Mouse (Mus musculus): ENCODE data around the gene Rab42. TPM values are rescaled to one million over a fixed set of nuclear protein-coding genes. Genes with fewer than 3 reads are reported as not detected.

The Rab42 gene
- polyA plus RNA-seq, 1 experiment from 2014 or later: 4.1 TPM

Other genes with a start within 250 kb of the Rab42 start
- gene Gm10300, start 228.7 kb downstream of the Rab42 start, polyA plus RNA-seq (2015; fragmentation: Nextera tagmentation; extraction: Ambion mirVana): 0.08 and 0.12 TPM in 2 replicates
- gene Epb41, start 228.1 kb downstream of the Rab42 start, polyA plus RNA-seq (2015; fragmentation: Nextera tagmentation; extraction: Ambion mirVana): 68.6 and 72.5 TPM in 2 replicates
- gene Oprd1, start 158.9 kb downstream of the Rab42 start, polyA plus RNA-seq (2015; fragmentation: Nextera tagmentation; extraction: Ambion mirVana): 0.06 and 0.19 TPM in 2 replicates
- 106 and 108 TPM in 2 replicates for gene Ythdf2, start 91.1 kb downstream of the Rab42 start, polyA plus RNA-seq (2015; fragmentation: Nextera tagmentation; extraction: Ambion mirVana)
- 39.3 and 45.1 TPM in 2 replicates for gene Gmeb1, start 41.8 kb downstream of the Rab42 start, polyA plus RNA-seq (2015; fragmentation: Nextera tagmentation; extraction: Ambion mirVana)
- gene Taf12, start 29.0 kb downstream of the Rab42 start, polyA plus RNA-seq (2015; fragmentation: Nextera tagmentation; extraction: Ambion mirVana): 42.9 and 45.7 TPM in 2 replicates
- gene Trnau1ap, start 26.2 kb upstream of the Rab42 start, polyA plus RNA-seq (2015; fragmentation: Nextera tagmentation; extraction: Ambion mirVana): 75.8 and 77.0 TPM in 2 replicates
- gene Rcc1, start 50.2 kb upstream of the Rab42 start, polyA plus RNA-seq (2015; fragmentation: Nextera tagmentation; extraction: Ambion mirVana): 89.6 and 92.7 TPM in 2 replicates
- gene Phactr4, start 119.1 kb upstream of the Rab42 start, polyA plus RNA-seq (2015; fragmentation: Nextera tagmentation; extraction: Ambion mirVana): 23.7 and 32.8 TPM in 2 replicates
- 21.0 and 22.2 TPM in 2 replicates for gene Med18, start 160.5 kb upstream of the Rab42 start, polyA plus RNA-seq (2015; fragmentation: Nextera tagmentation; extraction: Ambion mirVana)
- 20.4 and 21.2 TPM in 2 replicates for gene Sesn2, start 207.1 kb upstream of the Rab42 start, polyA plus RNA-seq (2015; fragmentation: Nextera tagmentation; extraction: Ambion mirVana)
- gene Atpif1, start 230.3 kb upstream of the Rab42 start, polyA plus RNA-seq (2015; fragmentation: Nextera tagmentation; extraction: Ambion mirVana): 1,057 and 1,144 TPM in 2 replicates
- gene Dnajc8, start 232.2 kb upstream of the Rab42 start, polyA plus RNA-seq (2015; fragmentation: Nextera tagmentation; extraction: Ambion mirVana): 159 and 164 TPM in 2 replicates